Mouse (Mus musculus) MN1 (cell line): Measurements from ENCODE around the gene Tnrc6b.

Source experiments
- DNase-seq: peaks from one replicate; pipeline ENCODE4 v3.0.0-alpha.2; 2016; ENCODE audit warnings: low spot score

Tnrc6b gene

GRCm38 (mm10) chr15:80974311-80974710 is 263.2 kb downstream of the Tnrc6b start:
- no peak for DNase-seq

- no peak for DNase-seq
Measured at GRCm38 (mm10) chr15:80975666-80976065, 264.6 kb downstream of the Tnrc6b start.

GRCm38 (mm10) chr15:80977620-80978334 is 266.7 kb downstream of the Tnrc6b start, which contains the start of gene Sgsm3:
TSS of gene Sgsm3 (plus strand) at chr15:80977765.
- peak; percentile 95 for DNase-seq

DNA sequence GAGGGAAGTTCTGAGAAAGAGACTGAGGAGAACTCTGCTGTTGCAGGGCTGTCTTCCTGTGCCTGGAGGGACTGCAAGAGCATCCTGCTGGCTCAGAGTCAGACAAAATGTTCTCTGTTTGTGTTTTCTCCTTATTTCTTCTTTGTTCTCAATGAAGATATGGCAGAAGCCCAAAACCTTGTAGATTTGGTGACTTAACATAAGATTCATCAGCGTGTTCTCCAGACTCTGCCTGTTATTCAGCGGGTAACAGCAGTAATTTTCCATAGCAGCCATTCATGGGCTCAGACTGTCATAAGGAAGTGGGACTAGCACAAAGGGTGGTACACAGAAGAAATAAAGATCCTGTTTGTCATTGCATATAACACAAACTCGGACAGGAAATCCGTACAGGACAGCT is 268.5 kb downstream of the Tnrc6b start:
- DNase-seq = peak; percentile 16

GRCm38 (mm10) chr15:80981176-80981575 is 270.1 kb downstream of the Tnrc6b start:
- no peak for DNase-seq

GRCm38 (mm10) chr15:80983264-80983663 is 272.2 kb downstream of the Tnrc6b start:
- no peak for DNase-seq

DNA sequence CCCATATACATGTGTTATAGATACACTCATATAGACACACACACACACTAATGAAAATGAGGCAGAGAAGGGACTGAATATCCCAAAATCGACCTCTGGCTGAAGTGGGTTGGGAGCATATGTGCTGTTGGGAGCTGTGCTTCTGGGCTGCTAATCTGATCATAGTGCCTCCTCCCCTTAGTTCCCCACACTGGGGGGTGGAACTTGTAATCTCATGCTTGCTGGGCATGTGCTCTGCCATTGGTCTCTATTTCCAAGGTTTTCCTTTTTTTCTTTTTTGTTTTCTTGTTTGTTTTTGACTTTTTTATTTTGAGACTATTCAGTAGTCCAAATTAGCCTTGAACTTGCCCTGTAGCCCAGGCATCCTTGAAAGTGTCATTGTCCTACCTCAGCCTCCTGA is 277.2 kb downstream of the Tnrc6b start:
- DNase-seq = no peak

- no peak for DNase-seq
Measured at GRCm38 (mm10) chr15:80989712-80990111, 278.6 kb downstream of the Tnrc6b start.
